Mouse (Mus musculus): ENCODE data around the gene Ajap1.

The Ajap1 gene

DNA sequence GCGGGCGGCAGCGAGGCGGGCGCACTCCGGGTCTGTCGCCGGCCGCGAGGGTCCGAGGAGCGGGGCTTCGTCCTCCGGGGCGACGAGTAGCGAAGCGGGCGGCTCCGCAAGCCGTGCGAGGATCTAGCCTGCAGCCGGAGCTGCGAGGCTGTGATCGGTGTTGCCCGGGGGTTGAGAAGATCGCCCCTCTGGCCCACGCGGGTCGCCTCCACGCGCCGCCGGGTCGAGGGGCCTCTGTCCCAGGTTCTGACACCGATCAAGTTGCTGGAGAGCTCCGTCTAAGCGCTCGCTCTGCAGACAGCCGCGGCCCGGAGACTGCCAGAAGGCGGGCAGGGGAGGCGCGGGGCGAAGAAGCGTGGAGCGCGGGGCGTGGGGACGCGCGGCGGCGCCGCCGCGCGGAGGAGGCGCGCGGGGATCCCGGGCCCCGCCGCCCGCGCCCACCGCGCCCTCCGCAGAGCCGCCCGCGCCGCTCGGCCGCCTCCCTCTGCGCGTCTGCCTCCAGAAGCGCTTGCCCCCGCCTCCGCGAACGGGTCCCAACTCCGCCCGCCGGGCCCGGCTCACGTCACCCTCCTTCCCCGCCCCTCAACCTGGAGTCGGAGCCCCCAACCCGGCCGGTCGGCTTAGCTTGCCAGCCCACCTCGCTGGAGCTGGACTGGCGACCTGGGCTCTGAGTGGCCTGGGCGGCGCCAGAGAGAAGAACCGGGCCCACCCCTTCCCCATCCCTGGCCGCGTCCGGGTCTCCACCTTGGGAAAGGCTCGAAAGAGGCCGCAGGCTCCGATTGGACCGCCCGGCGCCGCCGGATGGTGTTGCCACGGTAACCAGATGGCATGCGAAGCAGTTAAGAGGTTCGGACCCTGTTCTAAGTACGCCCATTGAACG lies at the start of gene Ajap1:
Ajap1 (minus strand) TSS at position 353 of the 880 bp plus-strand sequence.
- in situ Hi-C loops (cut with MboI, MseI), result no loop called here

DNA sequence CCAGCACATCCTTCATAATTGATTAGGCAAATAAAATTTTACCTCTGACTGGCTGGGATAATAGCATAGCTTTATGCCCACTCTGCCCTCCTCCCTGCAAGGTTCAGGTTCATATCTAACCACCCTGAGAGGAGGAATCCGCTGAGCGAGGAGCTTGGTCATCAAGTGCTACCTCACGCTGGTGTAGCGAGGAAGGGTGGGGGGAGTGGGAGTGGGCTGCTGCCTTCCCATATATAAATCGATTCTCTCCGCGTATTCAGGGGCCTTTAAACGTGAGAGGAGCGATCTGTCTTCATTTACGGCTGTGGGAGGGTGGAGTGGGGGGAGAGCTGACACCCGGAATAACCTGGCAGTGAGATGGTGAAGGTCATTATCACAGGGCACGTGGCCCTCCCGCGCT lies 47.9 kb upstream of the Ajap1 start:
- in situ Hi-C loops (cut with MboI, MseI), result no loop called here

DNA sequence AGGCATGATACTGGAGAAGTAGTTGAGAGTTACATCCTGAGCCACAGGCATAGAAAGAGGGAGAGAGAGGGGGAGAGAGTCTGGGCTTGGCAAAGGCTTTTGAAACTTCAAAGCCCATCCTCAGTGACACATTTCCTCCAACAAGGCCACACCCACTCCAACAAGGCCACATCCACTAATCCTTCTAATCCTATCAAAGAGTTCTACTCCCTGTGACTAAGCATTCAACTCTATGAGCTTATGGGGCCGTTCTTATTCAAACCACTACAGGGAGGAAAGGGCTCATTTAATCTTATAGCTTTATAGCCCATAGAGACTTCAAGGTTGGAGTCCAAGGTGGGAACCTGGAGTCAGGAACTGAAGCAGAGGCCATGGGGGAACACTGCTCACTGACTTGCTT lies 39.0 kb upstream of the Ajap1 start:
- in situ Hi-C loops (cut with MboI, MseI), result no loop called here

DNA sequence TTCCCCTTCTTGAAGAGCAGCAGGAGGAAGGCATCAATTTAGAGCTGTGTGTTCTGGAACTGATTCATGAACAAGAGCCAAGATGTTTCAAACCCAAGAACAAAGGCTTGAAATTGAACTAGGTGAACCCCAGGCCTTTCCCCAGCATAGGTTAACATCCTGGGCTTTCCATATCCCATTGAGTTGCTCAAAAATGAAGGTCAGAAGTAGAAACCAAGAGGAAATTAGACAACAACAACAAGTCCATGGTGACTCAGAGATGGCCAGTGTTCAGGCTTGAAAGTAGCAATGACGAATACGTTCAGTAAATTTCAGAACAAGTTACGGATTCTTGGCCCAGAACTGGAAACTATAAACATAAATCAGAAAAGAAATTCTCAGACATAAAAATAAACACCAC lies 37.3 kb upstream of the Ajap1 start:
- in situ Hi-C loops (cut with MboI, MseI), result no loop called here

DNA sequence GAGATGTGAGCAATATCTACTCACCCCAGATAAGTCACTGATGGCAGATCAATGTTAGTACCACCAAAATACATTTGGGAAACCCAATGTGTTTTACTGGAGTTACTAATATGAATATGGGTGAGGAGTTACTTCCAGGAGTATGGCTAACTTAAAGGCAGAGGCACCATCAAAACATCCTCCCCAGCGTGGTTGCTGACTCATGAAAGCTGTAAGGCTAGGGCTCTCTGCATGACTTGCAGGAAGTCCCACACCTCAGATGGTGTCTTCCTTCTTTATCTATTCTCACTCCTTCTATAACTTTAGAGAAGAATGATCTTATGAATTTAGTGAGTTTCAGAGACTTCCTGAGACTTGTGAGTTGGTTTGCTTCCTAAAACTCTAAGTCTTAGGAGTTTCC lies 36.7 kb upstream of the Ajap1 start:
- in situ Hi-C loops (cut with MboI, MseI), result no loop called here

DNA sequence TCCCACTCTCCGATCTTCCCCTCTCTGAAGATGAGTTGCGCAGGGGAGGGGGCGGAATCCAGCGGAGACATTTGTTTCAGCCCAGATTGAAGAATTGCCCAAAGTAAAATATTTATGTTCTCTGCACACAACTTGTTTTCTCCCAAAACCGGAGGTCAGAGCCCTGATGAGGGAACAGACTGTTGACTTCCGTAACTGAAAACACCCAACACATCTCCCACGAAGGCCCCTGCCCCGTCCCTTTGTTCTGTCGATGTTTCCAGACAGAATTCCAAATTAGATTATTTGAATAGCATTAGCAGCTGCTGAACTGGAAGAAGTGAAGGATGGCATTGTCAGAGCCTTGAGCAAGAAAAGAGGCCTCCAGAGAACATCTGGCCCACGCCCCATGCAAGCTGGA lies 33.2 kb upstream of the Ajap1 start:
- in situ Hi-C loops (cut with MboI, MseI), result no loop called here

DNA sequence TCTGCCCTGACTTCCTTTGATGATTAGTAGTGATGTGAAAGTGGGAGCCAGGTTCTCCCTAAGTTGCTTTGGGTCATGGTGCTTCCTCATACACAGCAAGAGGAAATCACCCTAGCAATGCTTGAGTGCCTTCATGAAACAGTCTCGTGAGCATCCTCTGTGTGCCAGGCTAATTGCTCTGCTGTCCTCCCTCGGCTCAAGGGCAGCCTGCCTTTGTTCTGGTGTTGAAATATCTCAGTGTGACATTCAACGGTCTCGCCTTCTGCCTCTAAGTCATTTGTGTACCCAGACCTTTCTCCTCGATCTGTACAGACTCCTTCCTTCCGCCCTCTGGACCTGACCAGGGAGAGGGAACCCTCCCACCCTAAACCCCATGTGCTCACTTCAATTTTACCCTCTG lies 31.5 kb upstream of the Ajap1 start:
- in situ Hi-C loops (cut with MboI, MseI), result no loop called here

DNA sequence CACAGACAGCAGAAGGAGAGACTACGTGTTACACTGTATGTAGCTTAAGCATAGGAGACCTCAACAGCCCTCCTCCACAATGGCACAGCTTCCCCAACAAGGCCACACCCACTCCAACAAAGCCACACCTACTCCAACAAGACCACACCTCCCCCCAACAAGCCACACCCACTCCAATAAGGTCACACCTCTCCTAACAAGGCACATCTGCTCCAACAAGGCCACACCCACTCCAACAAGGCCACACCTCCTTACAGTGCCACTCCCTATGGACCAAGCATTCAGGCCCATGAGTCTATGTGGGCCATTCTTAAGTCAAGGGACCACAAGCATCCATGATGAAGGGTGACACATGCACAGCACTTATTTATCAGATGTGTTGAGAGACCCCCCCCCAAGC lies 28.9 kb upstream of the Ajap1 start:
- in situ Hi-C loops (cut with MboI, MseI), result no loop called here

DNA sequence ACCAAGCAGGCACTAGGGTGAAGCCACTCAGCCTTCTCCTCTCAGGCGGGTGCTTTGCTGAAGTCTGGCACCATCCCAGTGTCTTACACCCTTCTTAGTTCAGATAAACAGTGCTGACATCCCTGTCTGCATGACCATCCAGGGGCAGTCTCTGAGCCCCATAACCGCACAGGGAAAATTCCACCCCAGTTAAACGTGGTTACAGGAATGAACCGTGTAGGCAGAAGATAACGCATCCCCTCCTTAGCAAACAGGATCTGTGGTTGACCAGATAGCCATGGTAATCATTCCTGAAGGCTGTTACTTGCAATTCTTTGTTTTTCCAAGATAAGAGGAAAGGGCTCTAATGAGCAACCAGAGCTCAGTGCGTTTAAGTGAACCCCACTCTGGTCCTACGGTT lies 19.3 kb upstream of the Ajap1 start:
- in situ Hi-C loops (cut with MboI, MseI), result no loop called here

DNA sequence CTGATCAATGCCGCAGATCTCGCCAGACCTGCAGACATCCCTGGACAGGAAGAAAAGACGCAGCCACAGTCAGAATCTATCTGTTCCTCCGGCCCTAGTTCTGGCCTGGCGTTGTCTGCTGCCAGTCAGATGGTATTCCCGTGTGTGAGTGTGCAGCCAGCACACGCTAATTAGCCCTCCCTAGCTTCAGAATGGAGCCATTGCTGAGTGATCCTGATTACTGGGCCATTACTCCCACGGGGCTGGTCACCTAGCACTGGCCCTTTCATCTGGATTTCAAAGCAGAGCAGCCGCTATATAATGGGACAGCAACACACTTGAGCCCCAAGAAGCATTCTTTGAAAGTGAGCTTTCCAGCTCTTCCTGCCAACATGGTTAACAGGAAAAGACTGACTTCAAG lies 9.8 kb upstream of the Ajap1 start:
- in situ Hi-C loops (cut with MboI, MseI), result no loop called here

DNA sequence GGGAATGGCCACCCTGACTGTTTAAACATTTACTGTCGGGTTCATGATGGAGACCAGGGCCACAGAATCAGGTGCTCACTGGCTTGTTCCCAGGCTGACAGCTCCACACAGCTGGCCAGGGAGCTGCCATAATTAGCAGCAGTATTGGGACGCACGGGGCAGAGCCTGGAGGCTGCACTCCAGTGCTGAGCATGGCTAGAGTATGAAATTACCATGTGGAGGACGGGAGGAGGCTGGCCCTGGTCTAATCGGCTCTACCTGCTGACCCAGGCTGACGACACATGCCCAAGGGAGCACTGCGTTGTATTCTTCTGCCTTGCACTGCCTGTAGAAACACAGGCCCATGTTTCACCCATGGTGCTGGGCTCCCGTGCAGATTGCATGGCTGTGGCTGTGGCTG lies 6.5 kb upstream of the Ajap1 start:
- in situ Hi-C loops (cut with MboI, MseI), result no loop called here

DNA sequence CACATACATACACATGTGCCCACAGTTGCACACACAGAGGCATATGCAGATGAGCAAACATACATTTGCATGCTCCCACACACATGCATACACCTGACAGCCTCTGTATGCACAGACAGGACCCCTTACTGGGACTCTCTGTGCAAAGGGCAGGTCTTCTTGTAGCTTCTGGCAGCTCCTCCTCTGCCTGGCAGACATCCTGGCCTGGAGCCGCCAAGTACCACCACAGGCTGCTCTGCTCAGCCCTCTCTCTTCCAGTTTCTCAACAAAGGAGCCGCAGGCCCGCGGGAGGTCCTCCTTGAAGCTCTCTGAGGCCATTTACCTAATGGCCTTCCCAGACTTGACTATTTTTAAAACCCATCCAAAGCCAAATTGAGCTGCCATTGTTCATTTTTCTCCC lies 3.3 kb upstream of the Ajap1 start:
- in situ Hi-C loops (cut with MboI, MseI), result no loop called here

DNA sequence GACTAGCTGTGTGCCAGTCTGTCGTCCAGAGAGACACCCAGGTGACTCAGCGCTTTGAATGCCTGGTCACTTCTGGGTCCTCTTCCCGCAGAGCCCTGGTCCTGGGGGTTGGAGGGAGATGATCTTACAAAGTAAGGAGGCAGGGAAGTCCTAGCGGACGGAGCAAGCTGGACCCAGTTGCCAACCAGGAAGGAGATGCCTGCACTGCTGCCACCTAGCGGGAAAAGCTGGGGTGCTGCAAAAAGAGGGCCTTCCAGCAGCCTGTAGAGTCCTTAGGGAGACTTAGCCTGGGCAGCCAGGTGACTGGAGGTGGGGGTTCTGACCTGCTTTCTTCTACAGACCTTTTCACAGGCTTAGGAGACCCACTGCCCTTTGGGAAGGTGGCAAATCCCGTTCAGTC lies 1.8 kb upstream of the Ajap1 start:
- in situ Hi-C loops (cut with MboI, MseI), result no loop called here

DNA sequence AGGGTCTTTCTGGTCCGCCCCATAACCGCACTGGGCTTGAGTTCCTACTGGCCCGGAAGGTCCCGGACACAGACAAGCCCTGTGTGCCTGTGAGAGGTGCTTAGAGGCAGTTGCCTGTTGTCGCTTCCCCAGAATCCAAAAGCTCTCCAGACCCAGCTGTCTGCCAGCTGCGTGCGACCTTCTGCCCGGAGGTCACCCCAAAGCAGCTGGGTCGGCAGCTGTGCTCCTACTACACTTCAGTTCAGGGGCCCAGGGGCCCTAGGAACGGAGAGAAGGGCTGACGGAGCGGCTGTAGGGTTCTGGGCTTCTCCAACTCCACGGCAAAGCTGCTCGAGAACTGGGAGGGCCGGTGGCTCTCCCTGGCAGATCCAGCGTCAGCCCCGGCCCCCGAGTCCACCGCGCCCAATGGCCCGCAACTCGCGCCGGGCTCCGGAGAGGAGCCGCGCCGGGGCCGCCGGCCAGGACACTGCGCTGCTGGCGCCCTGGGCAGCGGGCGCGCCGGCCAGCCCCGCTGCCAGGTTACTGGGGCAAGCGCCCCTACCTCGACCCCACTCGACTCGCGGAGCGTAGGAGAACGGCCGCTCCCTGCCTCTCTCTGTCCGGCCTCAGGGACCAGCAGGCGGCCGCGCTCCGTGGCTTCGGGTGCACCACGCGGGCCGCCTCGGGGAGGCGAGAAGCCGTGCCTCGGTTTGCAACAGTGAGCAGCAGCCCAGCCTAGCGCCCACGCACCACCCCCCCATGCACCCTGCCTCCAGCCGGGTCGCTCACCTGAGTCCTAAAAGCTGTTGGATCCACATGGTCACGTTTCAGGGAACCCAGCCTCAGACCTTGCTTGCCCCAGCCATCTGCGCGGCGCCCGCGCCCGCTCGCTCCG lies 1.0 kb downstream of the Ajap1 start:
- in situ Hi-C loops (cut with MboI, MseI), result no loop called here

DNA sequence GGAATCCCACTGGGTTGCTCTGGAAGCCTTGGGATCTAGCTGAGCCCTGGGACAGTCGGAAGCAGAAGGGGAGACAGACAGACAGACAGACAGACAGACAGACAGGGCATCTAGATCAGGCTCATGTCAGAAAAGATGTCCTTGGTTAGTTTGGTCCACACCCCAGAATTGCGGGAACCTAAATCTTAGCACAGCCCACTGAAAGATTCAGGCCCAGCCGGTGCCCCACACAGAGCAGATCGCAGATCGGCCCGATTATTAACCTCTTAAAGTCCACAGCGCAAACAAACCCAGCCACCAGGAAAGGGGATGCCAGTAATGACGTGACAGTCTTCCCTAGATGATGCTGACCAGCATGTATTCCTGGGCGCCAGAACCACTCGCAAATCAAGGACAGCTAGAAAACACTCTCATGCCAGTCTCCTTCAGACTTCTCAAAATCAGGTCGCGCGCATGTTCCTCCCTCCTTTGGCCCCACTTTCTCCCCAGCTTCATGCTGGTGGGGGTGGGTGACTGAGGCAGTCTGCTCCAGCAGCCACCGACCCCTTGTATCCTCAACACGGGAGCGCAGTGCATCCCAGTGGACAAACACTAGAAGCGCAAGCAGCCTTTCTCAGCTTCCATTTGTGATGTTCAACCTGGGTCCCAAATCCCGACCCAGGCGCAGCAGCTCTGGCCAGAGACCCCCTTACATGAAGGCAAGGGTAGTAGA lies 1.9 kb downstream of the Ajap1 start:
- in situ Hi-C loops (cut with MboI, MseI), result no loop called here

DNA sequence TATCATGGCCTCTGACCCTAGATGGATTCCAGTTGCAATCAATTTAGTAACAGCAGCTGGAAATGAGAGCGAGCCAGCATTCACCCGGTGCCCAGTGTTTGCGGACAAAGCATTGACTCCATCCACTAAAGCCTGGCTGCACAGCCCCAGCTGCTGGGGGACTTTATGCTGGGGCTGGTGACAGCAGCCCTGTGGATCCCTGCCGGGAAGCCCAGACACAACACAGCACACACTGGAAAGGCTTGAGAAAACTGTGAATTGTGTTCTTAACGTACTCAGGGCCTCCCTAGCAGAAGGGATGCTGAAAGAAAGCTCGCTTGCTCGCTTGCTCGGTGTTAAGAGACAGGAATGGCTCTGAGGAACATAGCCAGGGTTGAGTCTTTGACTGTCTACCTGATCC lies 3.5 kb downstream of the Ajap1 start:
- in situ Hi-C loops (cut with MboI, MseI), result no loop called here

DNA sequence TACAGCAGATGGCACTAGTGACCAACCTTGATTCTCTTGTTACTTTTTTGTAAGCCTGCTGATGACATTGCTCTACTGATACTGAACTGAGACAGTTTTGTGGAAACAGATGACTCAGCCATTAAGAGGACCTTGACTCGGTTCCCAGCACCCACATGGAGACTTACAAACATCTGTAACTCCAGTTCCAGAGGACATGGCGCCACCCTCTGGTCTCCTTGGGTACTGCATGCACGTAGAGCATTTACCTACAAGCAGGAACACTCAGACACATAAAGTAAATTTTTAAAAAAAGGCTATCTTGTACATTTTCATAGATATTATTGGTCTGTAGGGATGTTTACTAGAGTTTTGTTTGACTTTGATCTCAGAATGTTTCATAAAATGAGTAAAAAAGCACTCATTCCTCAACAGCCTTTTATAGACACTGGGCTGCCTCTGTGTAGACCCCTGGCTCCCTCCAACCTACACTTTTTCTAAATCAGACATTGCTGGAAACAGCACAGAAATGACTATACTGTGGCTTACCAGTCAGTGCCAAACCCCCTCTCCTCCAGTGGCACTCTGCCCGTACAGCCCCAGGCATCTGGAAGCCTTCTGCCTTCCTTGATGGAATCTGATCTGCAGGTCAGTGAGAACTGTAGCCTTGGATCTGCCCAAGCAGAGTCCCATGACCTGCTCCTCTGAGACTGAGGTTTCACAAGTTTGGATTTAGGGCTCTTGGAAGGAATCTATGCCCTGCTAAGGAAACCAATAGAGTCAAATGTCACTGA lies 8.9 kb downstream of the Ajap1 start:
- in situ Hi-C loops (cut with MboI, MseI), result no loop called here

DNA sequence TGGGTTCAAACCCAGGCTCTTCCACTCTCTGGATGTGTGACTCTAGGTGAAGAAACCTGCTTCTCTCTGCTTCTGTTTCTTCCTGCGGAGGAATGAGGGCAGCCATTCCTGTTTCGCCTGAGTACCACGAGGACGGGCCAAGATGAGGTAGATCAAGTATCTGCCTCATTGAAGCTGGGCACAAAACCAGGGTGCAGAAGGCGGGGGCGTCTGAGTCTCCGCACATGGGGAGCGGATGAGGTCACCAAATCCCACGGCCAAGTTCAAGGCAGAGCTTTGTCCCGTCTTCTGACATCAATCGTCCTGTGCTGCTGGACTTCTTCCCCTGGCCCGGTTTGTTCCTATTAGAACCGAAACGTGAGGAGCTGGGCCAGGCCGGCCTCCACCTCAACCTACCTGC lies 12.9 kb downstream of the Ajap1 start:
- in situ Hi-C loops (cut with MboI, MseI), result no loop called here

DNA sequence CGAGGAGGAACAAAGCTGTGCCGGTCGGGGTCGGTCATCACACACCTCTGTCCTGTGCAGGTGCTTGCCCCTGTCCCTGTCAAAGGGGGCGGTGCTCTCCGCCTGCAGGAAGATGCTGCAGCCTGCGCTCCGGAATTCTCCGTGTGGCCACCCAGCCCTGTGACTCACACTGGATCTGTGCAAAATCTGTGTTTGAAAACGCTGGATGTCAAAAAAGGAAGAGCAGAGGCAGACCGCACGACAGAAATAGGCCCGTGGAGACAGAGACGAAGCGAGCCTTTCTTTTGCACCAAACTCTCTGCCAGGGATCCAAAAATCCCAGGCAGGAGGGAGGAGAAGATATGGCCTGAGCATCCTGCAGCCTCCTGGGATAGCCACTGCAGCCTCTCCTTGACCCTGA lies 22.7 kb downstream of the Ajap1 start:
- in situ Hi-C loops (cut with MboI, MseI), result no loop called here

DNA sequence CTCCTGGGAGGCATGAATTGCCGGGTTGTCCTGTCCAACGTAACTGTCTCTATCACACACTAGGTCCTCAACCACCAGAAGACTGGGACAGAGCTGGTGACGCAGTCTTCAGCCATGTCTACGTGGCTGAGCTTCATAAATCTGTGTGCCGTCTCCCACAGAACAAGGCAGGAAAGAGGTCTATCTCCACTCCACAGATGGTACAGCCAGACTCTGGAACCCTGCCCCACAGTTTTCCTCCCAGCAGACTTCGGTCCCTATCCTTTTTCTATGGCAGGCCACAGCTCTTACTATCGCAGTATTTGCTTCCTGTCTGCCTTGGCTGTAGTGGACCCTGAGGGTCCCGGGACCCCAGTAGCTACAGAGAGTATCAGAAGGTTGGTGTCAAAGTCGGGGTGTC lies 23.1 kb downstream of the Ajap1 start:
- in situ Hi-C loops (cut with MboI, MseI), result no loop called here

DNA sequence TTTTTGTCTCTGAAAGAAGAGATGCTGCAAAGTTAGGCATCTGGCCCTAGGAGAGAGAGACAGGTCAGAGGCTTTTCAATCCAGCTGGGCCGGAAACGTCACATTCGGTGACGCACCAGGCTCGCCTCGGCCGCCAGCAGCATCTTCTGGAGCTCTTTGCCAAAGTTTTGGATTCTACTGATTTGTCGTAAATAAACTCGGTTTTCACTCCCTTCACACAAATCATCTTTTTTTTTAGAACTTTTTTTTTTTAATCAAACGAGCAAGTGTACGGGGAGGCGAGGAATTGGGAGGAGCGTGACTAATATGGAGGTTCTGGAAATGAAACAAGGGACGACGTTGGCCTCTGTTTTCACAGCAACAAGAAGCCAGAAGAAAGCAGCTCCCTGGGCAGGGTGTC lies 23.8 kb downstream of the Ajap1 start:
- in situ Hi-C loops (cut with MboI, MseI), result no loop called here

DNA sequence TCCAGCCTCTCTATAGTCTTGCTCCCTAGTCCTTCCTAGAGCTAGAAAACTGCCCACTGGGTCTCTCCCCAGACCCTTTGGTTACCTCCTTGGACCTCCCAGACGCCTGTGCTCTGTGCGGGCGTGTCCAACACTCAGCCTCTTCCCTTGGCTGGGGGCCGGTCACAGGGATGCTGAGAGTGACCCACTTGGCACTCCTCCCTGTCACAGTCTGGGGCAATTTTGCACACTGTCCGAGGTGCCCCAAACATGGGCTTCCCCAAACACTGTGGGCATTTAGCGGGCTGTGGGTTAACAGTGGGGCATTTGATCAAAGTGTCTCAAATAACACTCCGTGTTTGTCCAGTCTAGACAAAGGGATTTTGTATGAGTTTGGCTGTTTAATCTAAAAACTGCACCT lies 29.1 kb downstream of the Ajap1 start:
- in situ Hi-C loops (cut with MboI, MseI), result no loop called here

Measured in T-helper 2 cell (primary cell).